Mouse (Mus musculus) cerebellum, adult 2 months (tissue): Measurements from ENCODE around the gene Sh3gl2.

Source experiments
- CTCF ChIP-seq: fragments of 200-500 bp; IDR thresholded peaks from 2 replicates; pipeline ENCODE4 v1.5.1; 2011; ENCODE audit warnings: low read depth, mild to moderate bottlenecking, control low read depth, low read length, moderate library complexity, borderline replicate concordance; ENCODE audit not compliant: insufficient read depth
- POLR2A ChIP-seq: fragments of 200-500 bp; IDR thresholded peaks from 2 replicates; pipeline ENCODE4 v1.6.1; 2011; ENCODE audit warnings: low read length, control low read depth, borderline replicate concordance; ENCODE audit not compliant: insufficient read depth

DNA sequence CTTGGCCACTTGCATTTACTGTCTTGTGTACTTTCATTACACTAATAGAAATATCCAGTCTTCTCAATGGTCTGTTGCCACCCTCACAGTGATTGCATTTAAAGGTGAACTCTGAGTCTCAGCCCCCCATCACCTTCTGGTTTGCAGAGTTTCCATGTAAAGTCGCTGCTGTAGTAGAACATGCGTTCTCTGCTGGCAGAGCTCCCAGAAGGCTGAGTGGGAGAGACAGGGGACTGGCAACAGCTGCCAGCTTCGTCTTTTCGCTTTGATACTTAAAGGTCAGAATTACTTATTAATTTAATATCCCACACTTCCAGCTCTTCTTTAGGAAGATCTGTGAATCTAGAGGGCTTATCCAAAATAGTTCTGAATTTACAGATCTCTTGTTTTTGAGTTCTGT, 8.7 kb upstream of the Sh3gl2 start:
- TF ChIP-seq CTCF (no peak), POLR2A (no peak)
